Mouse (Mus musculus): ENCODE measurements around the gene Ube2h.
A peak's percentile ranks its signal among the peaks of the same experiment; 100 is the strongest.

The Ube2h gene

GRCm38 (mm10) chr6:30182038-30182437 is 122.3 kb downstream of the Ube2h start:
- DNase-seq: no peak

GRCm38 (mm10) chr6:30180321-30180720 is 124.0 kb downstream of the Ube2h start:
- no peak for DNase-seq

GRCm38 (mm10) chr6:30179046-30179445 is 125.3 kb downstream of the Ube2h start:
- DNase-seq: no peak

GRCm38 (mm10) chr6:30178023-30178639 is 126.2 kb downstream of the Ube2h start:
- DNase-seq: no peak

GRCm38 (mm10) chr6:30177305-30177704 is 127.0 kb downstream of the Ube2h start:
- no peak for DNase-seq

GRCm38 (mm10) chr6:30176496-30176895 is 127.8 kb downstream of the Ube2h start:
- no peak for DNase-seq

- peak; percentile 37 for DNase-seq
Observed at GRCm38 (mm10) chr6:30175918-30176421, 128.4 kb downstream of the Ube2h start.

- peak; percentile 27 for DNase-seq
Observed at GRCm38 (mm10) chr6:30175225-30175917, 129.0 kb downstream of the Ube2h start.

- peak; percentile 31 for DNase-seq
Observed at GRCm38 (mm10) chr6:30174461-30175224, 129.7 kb downstream of the Ube2h start.

- DNase-seq: peak; percentile 55
Observed at GRCm38 (mm10) chr6:30173551-30174460, 130.5 kb downstream of the Ube2h start.

GRCm38 (mm10) chr6:30172820-30173550 is 131.4 kb downstream of the Ube2h start:
- peak; percentile 59 for DNase-seq

GRCm38 (mm10) chr6:30172441-30172819 is 131.9 kb downstream of the Ube2h start:
- no peak for DNase-seq

- DNase-seq: no peak
Observed at GRCm38 (mm10) chr6:30171967-30172366, 132.4 kb downstream of the Ube2h start.

GRCm38 (mm10) chr6:30171226-30171625 is 133.1 kb downstream of the Ube2h start:
- DNase-seq: no peak

GRCm38 (mm10) chr6:30169148-30169547 is 135.2 kb downstream of the Ube2h start:
- no peak for DNase-seq

GRCm38 (mm10) chr6:30168275-30168674 is 136.1 kb downstream of the Ube2h start:
- DNase-seq: peak; percentile 39

- peak; percentile 30 for DNase-seq
Observed at GRCm38 (mm10) chr6:30167192-30167591, 137.1 kb downstream of the Ube2h start.

- DNase-seq: no peak
Observed at GRCm38 (mm10) chr6:30166349-30166748, 138.0 kb downstream of the Ube2h start.

- DNase-seq: no peak
Observed at GRCm38 (mm10) chr6:30162091-30162490, 142.2 kb downstream of the Ube2h start.

GRCm38 (mm10) chr6:30161618-30162017 is 142.7 kb downstream of the Ube2h start:
- no peak for DNase-seq
